Mouse (Mus musculus): ENCODE measurements around the gene Dpep1. TPM values are rescaled to one million over a fixed set of nuclear protein-coding genes. Genes with fewer than 3 reads are reported as not detected.

The Dpep1 gene
- 98.1 and 104 TPM in 2 replicates for polyA plus RNA-seq (2015; fragmentation: Nextera tagmentation; extraction: Ambion mirVana)

- Histone ChIP-seq H3K4me3 (ENCODE audit: low read depth, low read length) (peak within 1 kb of the TSS; percentile 30), H3K27ac (ENCODE audit: low read length) (peak within 1 kb of the TSS; percentile 89), H3K36me3 (ENCODE audit: insufficient read depth, low read length) (no peaks in the 10 kb centered on the region), H3K4me1 (ENCODE audit: insufficient read depth, low read depth, low read length) (0 out of 2 replicates have a peak, but pooled peaks cover 2% of the 10 kb centered on the region), H3K9ac (replicated peaks; ENCODE audit: low read depth) (peak within 1 kb of the TSS; percentile 50), H3K4me2 (replicated peaks; ENCODE audit: low read depth, low read length) (peak within 1 kb of the TSS; percentile 51), H3K9me3 (ENCODE audit: low read length) (no peaks in the 10 kb centered on the region), H3K27me3 (replicated peaks; ENCODE audit: insufficient read depth, low read length) (no peaks in the 10 kb centered on the region)
- ATAC-seq: peak; percentile 82
- TF ChIP-seq CTCF (IDR thresholded peaks at IDR 0.05) (no peak), EP300 (IDR thresholded peaks at IDR 0.05) (peak; percentile 92)
- 18% methylated on average over 19 of the region's 19 CpGs for WGBS
- peak; percentile 93 for DNase-seq (ENCODE audit: low spot score)
Measured at GRCm38 (mm10) chr8:123185566-123186409, at the start of gene Dpep1. Dpep1 (plus strand) TSS chr8:123186242.

- no peaks in the 10 kb centered on the region for H3K36me3 ChIP-seq (ENCODE audit: insufficient read depth, low read length)
- WGBS: 70% methylated on average over 9 of the region's 9 CpGs
- no peak overlapping the region for H3K27ac ChIP-seq (ENCODE audit: low read length)
- H3K9ac ChIP-seq (replicated peaks; ENCODE audit: low read depth): no peak overlapping the region
- TF ChIP-seq CTCF (IDR thresholded peaks at IDR 0.05) (no peak), EP300 (IDR thresholded peaks at IDR 0.05) (no peak)
- H3K4me1 ChIP-seq (ENCODE audit: insufficient read depth, low read depth, low read length): no peaks in the 10 kb centered on the region
- DNase-seq (ENCODE audit: low spot score) (no peak), ATAC-seq (no peak)
- no peaks in the 10 kb centered on the region for H3K9me3 ChIP-seq (ENCODE audit: low read length)
- H3K4me3 ChIP-seq (ENCODE audit: low read depth, low read length): no peak overlapping the region
- H3K27me3 ChIP-seq (replicated peaks; ENCODE audit: insufficient read depth, low read length): no peaks in the 10 kb centered on the region
- H3K4me2 ChIP-seq (replicated peaks; ENCODE audit: low read depth, low read length): no peak overlapping the region
Measured at GRCm38 (mm10) chr8:123136287-123136686, 49.8 kb upstream of the Dpep1 start.

DNA sequence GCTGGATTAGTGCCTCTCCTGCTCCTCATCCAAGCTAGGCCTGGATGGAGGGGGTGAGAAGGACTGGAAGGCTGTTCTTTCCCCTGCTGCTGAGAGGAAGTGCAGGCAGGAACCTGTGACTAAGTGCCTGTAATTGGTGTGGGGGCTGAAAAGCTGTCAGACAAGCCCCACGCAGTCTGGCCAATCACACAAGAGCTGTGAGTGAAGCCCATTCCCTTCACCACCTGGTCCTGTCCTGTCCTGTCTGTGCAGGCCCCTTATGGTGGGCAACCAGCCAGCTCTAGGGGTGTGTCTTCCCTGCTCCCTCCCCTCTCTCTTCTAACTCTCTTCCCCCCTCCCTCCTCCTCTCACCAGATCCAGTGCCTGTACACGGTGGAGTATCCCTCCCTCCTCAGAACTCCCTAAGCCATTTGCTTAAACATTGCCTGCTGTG lies 48.4 kb upstream of the Dpep1 start:
- peak overlapping the region; percentile 35; the same call in 1 of the 2 replicates for H3K27ac ChIP-seq (ENCODE audit: low read length)
- whole genome bisulfite sequencing: 0% methylated on average over 2 of the region's 2 CpGs
- TF ChIP-seq EP300 (IDR thresholded peaks at IDR 0.05) (no peak), CTCF (IDR thresholded peaks at IDR 0.05) (no peak)
- H3K4me2 ChIP-seq (replicated peaks; ENCODE audit: low read depth, low read length): no peak overlapping the region
- no peaks in the 10 kb centered on the region for H3K9me3 ChIP-seq (ENCODE audit: low read length)
- ATAC-seq: peak; percentile 47
- H3K27me3 ChIP-seq (replicated peaks; ENCODE audit: insufficient read depth, low read length): no peaks in the 10 kb centered on the region
- DNase-seq (ENCODE audit: low spot score): peak; percentile 81
- H3K36me3 ChIP-seq (ENCODE audit: insufficient read depth, low read length): no peaks in the 10 kb centered on the region
- H3K4me1 ChIP-seq (ENCODE audit: insufficient read depth, low read depth, low read length): 0 out of 2 replicates have a peak, but pooled peaks cover 2% of the 10 kb centered on the region
- no peak overlapping the region for H3K4me3 ChIP-seq (ENCODE audit: low read depth, low read length)
- no peak overlapping the region for H3K9ac ChIP-seq (replicated peaks; ENCODE audit: low read depth)

- H3K4me1 ChIP-seq (ENCODE audit: insufficient read depth, low read depth, low read length): 0 out of 2 replicates have a peak, but pooled peaks cover 2% of the 10 kb centered on the region
- 64% methylated on average over 4 of the region's 4 CpGs for WGBS
- no peak overlapping the region for H3K27ac ChIP-seq (ENCODE audit: low read length)
- no peak overlapping the region for H3K4me3 ChIP-seq (ENCODE audit: low read depth, low read length)
- no peaks in the 10 kb centered on the region for H3K9me3 ChIP-seq (ENCODE audit: low read length)
- H3K27me3 ChIP-seq (replicated peaks; ENCODE audit: insufficient read depth, low read length): no peaks in the 10 kb centered on the region
- TF ChIP-seq CTCF (IDR thresholded peaks at IDR 0.05) (no peak), EP300 (IDR thresholded peaks at IDR 0.05) (no peak)
- no peak overlapping the region for H3K9ac ChIP-seq (replicated peaks; ENCODE audit: low read depth)
- ATAC-seq (no peak), DNase-seq (ENCODE audit: low spot score) (no peak)
- H3K4me2 ChIP-seq (replicated peaks; ENCODE audit: low read depth, low read length): no peak overlapping the region
- no peaks in the 10 kb centered on the region for H3K36me3 ChIP-seq (ENCODE audit: insufficient read depth, low read length)
Measured at GRCm38 (mm10) chr8:123138741-123139140, 47.3 kb upstream of the Dpep1 start.

- Histone ChIP-seq H3K36me3 (ENCODE audit: insufficient read depth, low read length) (no peaks in the 10 kb centered on the region), H3K27me3 (replicated peaks; ENCODE audit: insufficient read depth, low read length) (no peaks in the 10 kb centered on the region), H3K4me2 (replicated peaks; ENCODE audit: low read depth, low read length) (no peak overlapping the region), H3K4me1 (ENCODE audit: insufficient read depth, low read depth, low read length) (0 out of 2 replicates have a peak, but pooled peaks cover 2% of the 10 kb centered on the region), H3K27ac (ENCODE audit: low read length) (peak overlapping the region; percentile 81), H3K9me3 (ENCODE audit: low read length) (no peaks in the 10 kb centered on the region), H3K4me3 (ENCODE audit: low read depth, low read length) (no peak overlapping the region), H3K9ac (replicated peaks; ENCODE audit: low read depth) (no peak overlapping the region)
- DNase-seq (ENCODE audit: low spot score) (peak; percentile 92), ATAC-seq (peak; percentile 77)
- 49% methylated on average over 14 of the region's 14 CpGs for WGBS
- TF ChIP-seq EP300 (IDR thresholded peaks at IDR 0.05): peak; percentile 75
- no peak for TF ChIP-seq CTCF (IDR thresholded peaks at IDR 0.05)
Measured at GRCm38 (mm10) chr8:123141741-123142462, 44.1 kb upstream of the Dpep1 start.

GRCm38 (mm10) chr8:123145279-123145678 lies 40.8 kb upstream of the Dpep1 start:
- TF ChIP-seq EP300 (IDR thresholded peaks at IDR 0.05) (no peak), CTCF (IDR thresholded peaks at IDR 0.05) (peak; percentile 76)
- H3K36me3 ChIP-seq (ENCODE audit: insufficient read depth, low read length): no peaks in the 10 kb centered on the region
- H3K27ac ChIP-seq (ENCODE audit: low read length): no peak overlapping the region
- DNase-seq (ENCODE audit: low spot score) (peak; percentile 86), ATAC-seq (peak; percentile 27)
- no peak overlapping the region for H3K4me2 ChIP-seq (replicated peaks; ENCODE audit: low read depth, low read length)
- H3K4me3 ChIP-seq (ENCODE audit: low read depth, low read length): no peak overlapping the region
- H3K27me3 ChIP-seq (replicated peaks; ENCODE audit: insufficient read depth, low read length): no peaks in the 10 kb centered on the region
- 46% methylated on average over 6 of the region's 6 CpGs for WGBS
- H3K4me1 ChIP-seq (ENCODE audit: insufficient read depth, low read depth, low read length): 0 out of 2 replicates have a peak, but pooled peaks cover 2% of the 10 kb centered on the region
- H3K9me3 ChIP-seq (ENCODE audit: low read length): no peaks in the 10 kb centered on the region
- H3K9ac ChIP-seq (replicated peaks; ENCODE audit: low read depth): no peak overlapping the region

Data from lung, postnatal 0 days (tissue).